Mouse (Mus musculus): Measurements from ENCODE around the gene Ubqln1.

DNA sequence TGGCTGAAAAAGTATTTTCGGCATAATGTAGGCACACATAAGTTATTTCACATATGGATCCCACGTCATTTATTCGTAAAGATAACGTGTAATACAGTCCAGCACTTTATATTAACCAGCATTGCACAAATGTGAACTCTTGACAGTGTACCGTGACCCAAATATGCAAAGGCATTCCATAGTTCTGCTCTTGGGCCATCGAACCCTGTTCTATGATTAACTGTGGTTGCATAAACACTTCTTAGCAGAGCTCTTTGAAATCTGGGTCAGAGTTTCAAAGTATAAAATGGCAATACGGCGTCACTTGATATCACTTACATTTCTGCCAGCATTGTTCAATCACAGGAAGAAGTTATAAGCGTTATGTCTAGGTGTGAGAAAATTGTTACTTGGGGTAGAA lies 942 bp upstream of the Ubqln1 start:
- TF ChIP-seq CTCF (IDR thresholded peaks at IDR 0.05; ENCODE audit: extremely low read depth, insufficient read depth, low read length): no peak
- no peak for TF ChIP-seq POLR2A (IDR thresholded peaks at IDR 0.05; ENCODE audit: extremely low read depth, insufficient read depth, low read length)
